Mouse (Mus musculus): ENCODE measurements around the gene Snrnp35.

Gene Snrnp35

GRCm38 (mm10) chr5:124462297-124463025, 20.5 kb upstream of the Snrnp35 start:
- DNase-seq (ENCODE audit: low read depth, low spot score): no peak

- no peak for DNase-seq (ENCODE audit: low read depth, low spot score)
These were observed 19.5 kb upstream of the Snrnp35 start for GRCm38 (mm10) chr5:124463462-124463861.

- no peak for DNase-seq (ENCODE audit: low read depth, low spot score)
These were observed 18.0 kb upstream of the Snrnp35 start for GRCm38 (mm10) chr5:124464905-124465304.

- DNase-seq (ENCODE audit: low read depth, low spot score): no peak
These were observed 15.2 kb upstream of the Snrnp35 start for GRCm38 (mm10) chr5:124467766-124468165.

DNA sequence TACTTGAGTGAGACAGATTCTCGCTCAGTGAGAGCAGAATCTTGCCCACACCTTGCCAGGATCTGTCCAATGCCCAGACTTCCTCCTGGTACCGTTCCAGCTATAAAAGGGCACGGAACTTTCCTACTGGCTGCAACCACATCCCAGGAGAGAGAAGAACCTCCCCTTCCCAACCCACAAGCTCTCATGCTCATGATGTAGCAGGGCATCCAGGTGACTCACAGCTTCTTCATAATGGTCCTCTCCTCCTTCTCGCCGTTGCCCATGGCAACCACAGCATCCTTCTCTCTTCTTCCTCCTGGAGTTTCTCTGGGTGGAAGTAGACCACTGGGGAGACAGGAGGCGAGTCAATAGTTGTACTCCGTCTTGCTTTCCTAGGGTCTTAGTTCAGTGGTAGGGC, 14.6 kb upstream of the Snrnp35 start:
- peak; percentile 85 for DNase-seq (ENCODE audit: low read depth, low spot score)

DNA sequence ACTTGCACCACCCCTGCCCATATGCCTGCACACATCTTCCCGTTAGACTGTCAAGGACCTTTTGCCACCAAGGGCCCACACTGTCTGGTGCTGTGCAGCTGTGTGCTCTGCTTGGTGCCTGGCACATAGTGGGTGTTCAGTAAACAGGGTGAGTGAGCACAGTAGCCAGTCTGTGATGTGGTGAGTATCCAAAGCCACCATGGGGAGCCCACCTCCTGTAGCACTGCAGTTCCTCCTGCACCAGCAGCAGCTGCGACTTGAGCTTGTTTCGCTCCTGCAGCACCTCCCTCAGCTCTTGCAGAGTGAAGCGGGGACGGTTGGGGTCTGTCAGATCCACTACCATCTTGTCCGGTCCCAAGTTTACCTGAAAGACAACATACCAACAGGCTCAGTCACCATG, 13.4 kb upstream of the Snrnp35 start:
- DNase-seq (ENCODE audit: low read depth, low spot score): no peak

DNA sequence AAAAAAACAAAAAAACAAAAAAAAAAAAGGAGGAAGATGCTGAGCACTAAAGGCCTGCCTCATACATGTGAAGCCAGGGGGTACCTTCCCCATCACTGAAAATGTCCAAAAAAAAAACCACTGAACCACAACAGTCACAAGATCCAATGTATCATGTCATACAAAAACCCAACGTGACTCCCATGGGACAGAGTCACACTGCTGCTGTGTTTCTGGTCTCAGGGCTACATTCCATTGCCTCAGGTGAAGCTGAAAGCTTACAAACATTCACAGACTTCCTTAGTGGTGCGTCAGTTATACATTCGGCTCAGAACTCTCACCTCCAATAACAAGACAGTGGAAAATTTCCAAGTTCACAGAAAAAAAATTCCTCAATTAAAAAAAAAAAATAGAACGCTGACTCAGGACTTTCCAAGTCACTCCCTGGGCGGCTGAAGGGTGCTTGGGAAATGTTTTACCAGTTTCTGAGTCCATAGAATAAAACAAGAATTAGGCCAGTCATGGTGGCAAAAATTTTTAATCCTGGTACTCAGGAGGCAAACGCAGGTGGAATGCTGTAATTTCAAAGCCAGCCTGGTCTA, 12.3 kb upstream of the Snrnp35 start:
- DNase-seq (ENCODE audit: low read depth, low spot score): no peak

DNA sequence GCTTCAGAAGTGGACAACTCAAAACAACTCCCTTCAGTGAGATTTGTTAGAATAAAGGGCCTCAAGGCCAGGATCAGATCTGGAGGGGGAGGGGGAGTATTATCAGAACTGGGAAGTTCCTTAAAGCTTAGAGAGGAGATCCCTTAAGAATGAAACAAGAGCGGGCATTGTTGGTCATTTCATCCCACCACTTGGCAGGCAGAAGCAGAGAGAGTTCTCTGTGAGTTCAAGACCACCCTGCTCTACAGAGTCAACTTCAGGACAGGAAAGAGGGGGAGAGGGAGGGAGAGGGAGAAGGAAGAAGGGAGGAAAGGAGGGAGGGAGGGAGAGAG, 4.1 kb upstream of the Snrnp35 start:
- no peak for DNase-seq (ENCODE audit: low read depth, low spot score)

DNA sequence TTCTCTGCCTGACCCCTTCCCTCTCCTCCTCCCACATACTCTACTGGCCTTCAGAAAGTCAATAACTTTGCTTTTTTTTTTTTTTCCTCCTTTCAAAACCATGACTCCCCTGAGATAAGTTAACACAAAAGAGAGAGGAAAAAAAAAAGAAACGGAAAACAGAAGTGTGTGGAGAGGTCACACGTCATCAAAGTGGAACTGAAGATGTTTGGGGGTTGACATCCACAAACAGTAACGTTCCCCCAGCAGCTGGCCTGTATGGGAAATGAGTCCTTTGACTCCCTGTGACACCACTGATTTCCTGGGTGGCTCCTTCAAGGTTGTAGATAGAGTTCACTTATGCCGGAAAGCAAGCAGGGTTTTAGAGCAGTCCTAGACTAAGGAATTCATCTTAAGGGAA, 2.8 kb upstream of the Snrnp35 start:
- no peak for DNase-seq (ENCODE audit: low read depth, low spot score)

GRCm38 (mm10) chr5:124481714-124482113, 1.2 kb upstream of the Snrnp35 start:
- DNase-seq (ENCODE audit: low read depth, low spot score): no peak

DNA sequence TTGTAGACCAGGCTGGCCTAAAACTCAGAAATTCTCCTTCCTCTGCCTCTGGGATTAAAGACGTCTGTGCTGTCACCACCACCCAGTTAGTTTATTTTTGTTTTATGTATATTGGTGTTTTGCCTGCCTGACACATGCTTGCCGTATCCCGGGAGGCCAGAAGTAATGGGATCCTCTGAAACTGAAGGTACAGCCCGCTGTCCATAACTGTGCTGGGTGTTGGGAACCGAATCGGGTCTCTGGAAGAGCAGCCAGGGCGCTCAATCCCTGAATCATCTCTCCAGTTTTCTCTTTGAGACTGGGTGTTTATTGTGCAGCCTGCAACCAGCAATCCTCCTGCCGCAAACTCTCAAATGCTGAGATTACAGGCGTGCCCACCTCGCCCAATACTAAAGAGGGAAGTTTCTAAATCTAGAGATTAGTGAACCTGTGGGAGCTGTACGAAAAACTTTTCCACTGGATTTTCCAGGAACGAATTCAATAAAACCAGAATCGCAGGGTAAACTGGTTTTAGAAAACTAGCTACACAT, 433 bp upstream of the Snrnp35 start:
- DNase-seq (ENCODE audit: low read depth, low spot score): no peak

GRCm38 (mm10) chr5:124483655-124484396, 892 bp downstream of the Snrnp35 start:
- DNase-seq (ENCODE audit: low read depth, low spot score): no peak

- no peak for DNase-seq (ENCODE audit: low read depth, low spot score)
These were observed 2.7 kb downstream of the Snrnp35 start for GRCm38 (mm10) chr5:124485654-124486053.

GRCm38 (mm10) chr5:124488885-124489284, 6.0 kb downstream of the Snrnp35 start:
- no peak for DNase-seq (ENCODE audit: low read depth, low spot score)

GRCm38 (mm10) chr5:124491732-124492131, 8.8 kb downstream of the Snrnp35 start:
- no peak for DNase-seq (ENCODE audit: low read depth, low spot score)

DNA sequence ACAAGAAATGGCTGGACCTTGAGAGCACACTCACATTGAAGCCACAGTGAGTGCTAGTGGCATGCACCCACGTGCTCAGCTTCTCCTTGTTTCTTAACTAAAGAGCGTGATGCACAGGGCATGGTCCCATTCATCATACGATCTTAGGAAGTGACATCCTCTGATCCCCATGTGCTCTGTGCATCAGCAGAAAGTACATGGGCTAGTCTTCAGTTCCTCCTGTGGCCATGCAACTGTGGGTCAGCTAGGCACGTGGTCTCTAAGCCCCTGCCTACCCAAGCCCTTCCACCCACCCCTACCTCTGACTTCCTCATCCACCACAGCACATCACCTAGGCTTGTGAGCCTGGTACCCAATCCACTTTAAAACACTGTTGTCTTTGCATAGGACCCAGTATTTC, 9.7 kb downstream of the Snrnp35 start:
- DNase-seq (ENCODE audit: low read depth, low spot score): no peak

DNA sequence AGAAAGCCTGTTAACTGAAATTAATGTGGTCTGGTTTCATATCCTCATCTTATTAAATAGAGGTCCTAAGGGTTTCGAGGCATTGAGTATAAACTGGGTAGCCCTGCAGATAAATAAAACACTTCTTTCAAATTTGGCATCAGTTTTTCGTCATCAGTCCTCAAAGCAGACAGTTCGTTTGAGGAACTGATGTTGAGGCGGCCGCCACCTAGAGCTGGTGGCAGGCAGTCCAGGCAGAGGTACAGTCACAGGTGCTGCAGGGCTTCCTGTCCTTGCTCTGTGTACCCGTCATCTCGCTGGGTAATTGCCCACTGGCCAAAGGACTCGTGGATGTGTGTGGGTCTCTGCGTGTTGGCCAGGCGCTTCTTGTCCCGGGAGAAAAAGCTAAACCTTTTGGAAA, 10.5 kb downstream of the Snrnp35 start:
- DNase-seq (ENCODE audit: low read depth, low spot score): no peak

DNA sequence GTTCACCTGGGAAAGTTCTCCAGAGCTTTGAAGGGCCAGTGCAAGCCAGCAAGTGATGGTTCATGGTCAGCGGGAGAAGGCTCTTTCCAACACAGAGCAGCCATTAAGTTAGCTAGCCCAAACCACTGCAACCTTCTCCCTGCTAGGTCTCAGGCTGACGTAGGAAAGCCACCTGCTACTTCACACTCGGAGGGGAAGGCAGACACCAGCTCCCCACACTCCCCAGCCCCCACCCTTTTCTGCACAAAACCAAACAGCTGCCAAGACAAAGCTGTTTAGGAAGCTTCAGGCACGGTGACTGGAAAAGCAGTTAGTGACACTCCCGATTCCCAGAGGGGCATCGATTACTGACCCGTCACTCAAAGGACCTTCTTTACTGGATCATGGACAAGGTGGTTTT, 12.6 kb downstream of the Snrnp35 start:
- DNase-seq (ENCODE audit: low read depth, low spot score): peak; percentile 61

DNA sequence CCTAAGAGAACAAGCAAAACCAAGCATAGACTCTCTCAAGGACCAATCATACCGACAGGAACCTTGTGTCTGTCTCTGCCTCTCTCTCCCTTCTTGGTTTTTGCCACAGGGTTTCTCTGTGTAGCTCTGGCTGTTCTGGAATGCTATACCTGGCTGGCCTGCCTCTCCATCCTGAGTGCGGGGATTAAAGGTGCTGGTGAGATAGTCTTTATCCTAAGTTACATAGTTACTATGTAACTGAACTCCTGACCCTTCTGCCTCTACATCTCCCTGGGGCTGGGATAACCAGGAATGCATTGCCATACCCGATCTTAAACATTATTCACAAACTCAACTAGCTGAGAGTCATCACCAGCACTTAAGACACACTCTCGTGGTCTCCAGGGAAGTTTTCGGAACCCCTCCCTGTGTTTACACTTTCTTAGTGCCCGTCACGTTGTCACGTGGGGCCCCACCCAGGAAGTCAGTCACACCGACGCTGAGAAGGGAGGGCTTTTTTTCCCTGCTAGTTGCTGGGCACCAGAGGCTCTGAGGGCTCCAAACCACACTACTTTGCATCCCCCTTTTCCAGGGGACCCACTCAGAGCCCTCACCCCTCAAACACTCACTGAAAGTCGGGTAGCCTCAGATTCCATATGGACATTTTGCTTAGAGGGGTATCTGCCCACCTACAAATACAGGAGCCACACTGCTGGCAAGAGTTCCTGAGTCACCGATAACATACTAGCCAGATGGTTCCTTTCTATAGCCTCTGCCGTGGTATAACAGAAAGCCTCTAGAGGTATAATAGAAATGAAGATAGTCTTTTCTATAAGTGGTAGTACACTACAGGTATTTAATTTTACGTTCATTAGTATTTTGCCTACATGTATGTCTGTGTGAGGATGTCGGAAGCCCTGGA, 13.9 kb downstream of the Snrnp35 start:
- peak; percentile 45 for DNase-seq (ENCODE audit: low read depth, low spot score)

DNA sequence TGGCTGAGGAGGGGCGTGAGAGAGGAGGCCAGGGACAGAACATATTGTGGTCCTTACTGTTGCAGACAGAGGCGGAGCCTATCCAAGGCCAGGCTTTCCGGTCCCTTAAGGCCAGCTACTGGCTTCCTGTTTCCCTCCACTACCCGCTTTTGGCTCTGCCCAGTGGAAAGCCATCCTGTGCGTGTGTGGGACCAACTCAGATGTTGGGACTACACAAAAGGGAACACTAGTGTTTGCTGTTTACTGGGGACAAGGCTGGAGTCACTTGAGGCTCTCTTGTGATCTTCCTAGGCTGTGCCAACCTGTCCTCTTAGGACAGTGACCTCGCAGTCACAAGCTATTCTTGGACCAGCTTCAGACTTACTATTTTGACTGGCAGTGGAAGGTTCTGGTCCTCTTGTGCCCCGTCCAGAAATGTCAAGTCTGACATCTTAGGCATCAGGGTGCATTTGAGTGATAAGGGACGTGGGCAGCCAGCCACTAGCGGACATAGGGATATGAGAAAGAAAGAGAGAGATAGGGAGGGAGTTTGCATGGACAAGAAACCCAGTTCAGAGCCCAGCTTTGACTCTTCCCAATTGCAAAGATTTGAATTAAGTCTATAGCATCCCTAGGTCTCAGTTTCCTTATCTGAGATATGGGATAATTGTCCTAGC, 15.4 kb downstream of the Snrnp35 start:
- DNase-seq (ENCODE audit: low read depth, low spot score): peak; percentile 52

DNA sequence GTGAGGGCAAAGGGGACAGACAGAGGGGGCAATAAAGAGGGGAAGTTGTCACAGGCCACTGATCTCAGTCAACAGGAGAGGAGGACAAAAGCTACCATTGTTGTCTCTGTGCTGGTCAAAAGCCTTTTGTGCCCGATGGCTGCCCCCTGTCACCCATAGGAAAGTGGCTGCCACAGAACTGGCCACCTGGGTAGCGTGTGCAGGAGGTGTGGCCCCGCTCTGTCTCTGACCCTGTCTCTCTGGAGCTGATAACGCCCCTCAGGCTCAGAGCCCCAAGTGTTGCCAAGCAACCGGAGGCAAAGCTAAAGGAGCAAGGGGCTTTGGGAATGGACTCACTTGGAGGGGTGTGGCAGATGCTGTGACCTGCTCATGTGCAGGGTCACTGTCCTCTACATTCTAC, 16.1 kb downstream of the Snrnp35 start:
- DNase-seq (ENCODE audit: low read depth, low spot score): peak; percentile 55

All from brain, adult 2 months (tissue).